18 mouse cellular contexts compared by ENCODE assay signal in genomic region chr5:70011951-70012350, GRCm38 (mm10).
"Had no signal": no experiment of that assay in that cellular context is flagged by ENCODE, and none has a peak within 500 bp of the region (broad histone marks: within the 10 kb centered on the region; RNA-seq: fewer than 3 reads in every experiment).

No protein-coding gene starts in this region.

- DNase-seq: liver, postnatal 0 days; lung, adult 2 months; lung, postnatal 14 days; lung, postnatal 36 days; right cerebral cortex, postnatal 14 days; thymus, adult 2 months; thymus, postnatal 25 days; thymus, postnatal 4 days had no signal

- H3K4me3 ChIP-seq: liver, embryonic 15.5 days; lung, embryonic 15.5 days; megakaryocyte, embryonic 14.5 days; midbrain, embryonic 13.5 days; neural tube, embryonic 12.5 days; stomach, embryonic 15.5 days had no signal

- H3K4me1 ChIP-seq: liver, embryonic 15.5 days; lung, embryonic 15.5 days; megakaryocyte, embryonic 14.5 days; midbrain, embryonic 13.5 days; neural tube, embryonic 12.5 days; stomach, embryonic 15.5 days had no signal

- H3K27ac ChIP-seq: liver, embryonic 15.5 days; lung, embryonic 15.5 days; macrophage; midbrain, embryonic 13.5 days; neural tube, embryonic 12.5 days; stomach, embryonic 15.5 days; stomach, postnatal 0 days had no signal

- ATAC-seq: liver, postnatal 0 days; lung, postnatal 0 days; midbrain, embryonic 13.5 days; midbrain, embryonic 16.5 days had no signal

- H3K27me3 ChIP-seq: liver, embryonic 15.5 days; lung, embryonic 15.5 days; megakaryocyte, embryonic 14.5 days; midbrain, embryonic 13.5 days; neural tube, embryonic 12.5 days; stomach, embryonic 15.5 days had no signal

- H3K9me3 ChIP-seq: liver, embryonic 15.5 days; lung, embryonic 15.5 days; megakaryocyte, embryonic 14.5 days; midbrain, embryonic 13.5 days; neural tube, embryonic 12.5 days; stomach, embryonic 15.5 days had no signal

- H3K36me3 ChIP-seq: liver, embryonic 15.5 days; lung, embryonic 15.5 days; midbrain, embryonic 13.5 days; neural tube, embryonic 12.5 days; stomach, embryonic 15.5 days had no signal

- H3K9ac ChIP-seq: liver, embryonic 15.5 days; liver, postnatal 0 days; lung, embryonic 15.5 days; midbrain, embryonic 13.5 days; neural tube, embryonic 12.5 days; stomach, embryonic 15.5 days had no signal

- H3K4me2 ChIP-seq: liver, embryonic 15.5 days; lung, embryonic 15.5 days; midbrain, embryonic 13.5 days; neural tube, embryonic 12.5 days; stomach, embryonic 15.5 days had no signal
